Mouse (Mus musculus): ENCODE results near the gene Abca1. TPM values are rescaled to one million over a fixed set of nuclear protein-coding genes. Genes with fewer than 3 reads are reported as not detected.

The Abca1 gene
- polyA plus RNA-seq, 1 experiment, result 9.3 TPM

GRCm38 (mm10) chr4:53009183-53009582 is 150.5 kb downstream of the Abca1 start:
- Histone ChIP-seq H3K4me1 (ENCODE audit: control insufficient read depth, insufficient read depth, low read length) (no peaks in the 10 kb centered on the region), H3K27ac (ENCODE audit: insufficient read depth, low read depth, low read length) (no peak overlapping the region), H3K36me3 (ENCODE audit: control insufficient read depth, insufficient read depth, low read length) (no peaks in the 10 kb centered on the region), H3K27me3 (replicated peaks; ENCODE audit: control insufficient read depth, insufficient read depth, low read length) (no peaks in the 10 kb centered on the region), H3K4me3 (ENCODE audit: insufficient read depth, low read depth, low read length) (no peak overlapping the region)
- no peak for TF ChIP-seq POLR2A (IDR thresholded peaks at IDR 0.05; ENCODE audit: low read depth, low read length)
- no peak for TF ChIP-seq CTCF (conservative IDR thresholded peaks at IDR 0.05; ENCODE audit: insufficient read depth, insufficient read length, low read depth, low read length)
- 63% methylated on average over 4 of the region's 4 CpGs for WGBS
- no peak for DNase-seq

DNA sequence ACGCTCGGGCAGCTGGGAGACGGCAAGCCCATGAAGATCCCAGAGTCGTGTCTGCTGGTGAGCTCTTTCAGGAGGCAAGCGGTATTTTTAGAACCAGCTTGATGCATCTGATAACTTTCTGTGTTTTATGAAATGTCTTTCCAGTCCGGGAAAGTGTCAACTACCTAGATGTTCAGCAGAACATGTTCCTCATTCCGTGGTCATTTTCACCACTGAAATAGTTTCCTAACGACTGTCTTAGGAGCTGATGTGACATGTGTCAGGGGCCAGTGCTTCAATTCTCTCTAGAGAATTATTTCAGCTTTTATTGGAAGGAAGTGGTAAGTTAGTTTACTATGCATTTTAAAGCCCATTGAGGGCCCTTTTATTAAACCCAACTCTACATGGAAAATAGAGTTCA is 159.5 kb downstream of the Abca1 start:
- H3K4me3 ChIP-seq (ENCODE audit: insufficient read depth, low read depth, low read length), result no peak overlapping the region
- H3K27me3 ChIP-seq (replicated peaks; ENCODE audit: control insufficient read depth, insufficient read depth, low read length), result no peaks in the 10 kb centered on the region
- DNase-seq, result no peak
- H3K27ac ChIP-seq (ENCODE audit: insufficient read depth, low read depth, low read length), result no peak overlapping the region
- TF ChIP-seq CTCF (conservative IDR thresholded peaks at IDR 0.05; ENCODE audit: insufficient read depth, insufficient read length, low read depth, low read length), result no peak
- TF ChIP-seq POLR2A (IDR thresholded peaks at IDR 0.05; ENCODE audit: low read depth, low read length), result no peak
- H3K4me1 ChIP-seq (ENCODE audit: control insufficient read depth, insufficient read depth, low read length), result no peaks in the 10 kb centered on the region
- H3K36me3 ChIP-seq (ENCODE audit: control insufficient read depth, insufficient read depth, low read length), result no peaks in the 10 kb centered on the region
- 75% methylated on average over 8 of the region's 8 CpGs for WGBS

DNA sequence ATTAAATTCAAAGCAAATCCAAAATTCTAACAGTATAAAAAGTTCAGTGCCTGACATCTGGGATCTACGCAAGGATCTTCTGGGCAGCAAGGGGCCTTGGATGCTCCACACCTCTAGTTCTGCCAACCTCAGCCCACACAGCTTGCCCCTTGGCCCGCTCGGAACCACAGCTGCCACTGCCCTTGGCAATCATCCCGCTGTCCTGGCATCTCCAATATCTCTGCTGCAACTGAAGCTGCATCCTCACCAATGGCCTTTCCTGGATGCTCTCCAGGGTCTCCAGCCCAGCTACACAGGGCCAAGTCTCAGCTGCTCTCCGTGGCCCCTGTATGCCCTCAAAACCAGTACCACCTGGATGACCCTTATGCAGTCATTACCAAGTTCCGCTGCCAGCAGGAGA is 160.2 kb downstream of the Abca1 start:
- WGBS, result 92% methylated on average over 6 of the region's 6 CpGs

DNA sequence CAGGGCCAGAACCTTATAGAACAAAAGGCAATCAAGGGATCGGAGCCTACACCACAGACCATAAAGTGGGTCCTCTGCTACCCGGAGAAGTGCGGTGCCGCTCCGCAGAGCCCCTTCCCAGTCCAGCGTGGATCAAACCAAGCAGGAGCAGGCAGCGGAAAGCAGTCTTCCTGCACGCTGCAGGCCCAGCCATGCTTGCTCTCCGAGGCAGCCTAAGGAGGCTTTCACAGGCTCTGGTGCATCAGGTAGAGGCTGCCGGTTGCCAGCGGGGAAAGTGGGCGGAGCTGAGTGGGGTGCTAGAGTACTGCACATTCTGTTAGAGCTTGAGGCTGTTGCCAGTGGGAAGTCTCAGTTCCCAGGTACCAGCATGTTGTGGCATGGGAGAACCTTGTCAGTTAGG is 170.4 kb downstream of the Abca1 start, which contains the start of gene Nipsnap3a:
Gene Nipsnap3a (plus strand): TSS at position 25 of the 400 bp plus-strand sequence.
- TF ChIP-seq CTCF (conservative IDR thresholded peaks at IDR 0.05; ENCODE audit: insufficient read depth, insufficient read length, low read depth, low read length) (no peak), POLR2A (IDR thresholded peaks at IDR 0.05; ENCODE audit: low read depth, low read length) (no peak)
- 19% methylated on average over 12 of the region's 12 CpGs for WGBS
- Histone ChIP-seq H3K36me3 (ENCODE audit: control insufficient read depth, insufficient read depth, low read length) (no peaks in the 10 kb centered on the region), H3K27ac (ENCODE audit: insufficient read depth, low read depth, low read length) (no peak within 1 kb of the TSS), H3K27me3 (replicated peaks; ENCODE audit: control insufficient read depth, insufficient read depth, low read length) (no peaks in the 10 kb centered on the region), H3K4me1 (ENCODE audit: control insufficient read depth, insufficient read depth, low read length) (no peaks in the 10 kb centered on the region), H3K4me3 (ENCODE audit: insufficient read depth, low read depth, low read length) (no peak within 1 kb of the TSS)
- DNase-seq, result peak; percentile 1

More for the DNA sequence above, 160.2 kb downstream of the Abca1 start:
- DNase-seq, result no peak
- no peaks in the 10 kb centered on the region for H3K27me3 ChIP-seq (replicated peaks; ENCODE audit: control insufficient read depth, insufficient read depth, low read length)
- TF ChIP-seq POLR2A (IDR thresholded peaks at IDR 0.05; ENCODE audit: low read depth, low read length) (no peak), CTCF (conservative IDR thresholded peaks at IDR 0.05; ENCODE audit: insufficient read depth, insufficient read length, low read depth, low read length) (no peak)
- no peak overlapping the region for H3K4me3 ChIP-seq (ENCODE audit: insufficient read depth, low read depth, low read length)
- H3K36me3 ChIP-seq (ENCODE audit: control insufficient read depth, insufficient read depth, low read length), result no peaks in the 10 kb centered on the region
- H3K27ac ChIP-seq (ENCODE audit: insufficient read depth, low read depth, low read length), result no peak overlapping the region
- no peaks in the 10 kb centered on the region for H3K4me1 ChIP-seq (ENCODE audit: control insufficient read depth, insufficient read depth, low read length)

- 85% methylated on average over 2 of the region's 2 CpGs for WGBS
- no peak for DNase-seq
- H3K27ac ChIP-seq (ENCODE audit: insufficient read depth, low read depth, low read length), result no peak overlapping the region
- no peak for TF ChIP-seq CTCF (conservative IDR thresholded peaks at IDR 0.05; ENCODE audit: insufficient read depth, insufficient read length, low read depth, low read length)
- no peak for TF ChIP-seq POLR2A (IDR thresholded peaks at IDR 0.05; ENCODE audit: low read depth, low read length)
- H3K4me1 ChIP-seq (ENCODE audit: control insufficient read depth, insufficient read depth, low read length), result no peaks in the 10 kb centered on the region
- no peaks in the 10 kb centered on the region for H3K27me3 ChIP-seq (replicated peaks; ENCODE audit: control insufficient read depth, insufficient read depth, low read length)
- no peak overlapping the region for H3K4me3 ChIP-seq (ENCODE audit: insufficient read depth, low read depth, low read length)
- H3K36me3 ChIP-seq (ENCODE audit: control insufficient read depth, insufficient read depth, low read length), result no peaks in the 10 kb centered on the region
Observed at GRCm38 (mm10) chr4:52986266-52986665, 173.4 kb downstream of the Abca1 start.

- H3K27ac ChIP-seq (ENCODE audit: insufficient read depth, low read depth, low read length), result no peak overlapping the region
- WGBS, result 53% methylated on average over 2 of the region's 2 CpGs
- H3K27me3 ChIP-seq (replicated peaks; ENCODE audit: control insufficient read depth, insufficient read depth, low read length), result no peaks in the 10 kb centered on the region
- peak; percentile 18 for DNase-seq
- H3K36me3 ChIP-seq (ENCODE audit: control insufficient read depth, insufficient read depth, low read length), result no peaks in the 10 kb centered on the region
- H3K4me1 ChIP-seq (ENCODE audit: control insufficient read depth, insufficient read depth, low read length), result no peaks in the 10 kb centered on the region
- TF ChIP-seq CTCF (conservative IDR thresholded peaks at IDR 0.05; ENCODE audit: insufficient read depth, insufficient read length, low read depth, low read length), result peak; percentile 25; the same call in 1 of the 2 replicates
- TF ChIP-seq POLR2A (IDR thresholded peaks at IDR 0.05; ENCODE audit: low read depth, low read length), result no peak
- no peak overlapping the region for H3K4me3 ChIP-seq (ENCODE audit: insufficient read depth, low read depth, low read length)
Observed at GRCm38 (mm10) chr4:52985216-52985615, 174.5 kb downstream of the Abca1 start.

Other genes with a start within 250 kb of the Abca1 start
- not detected in 2 replicates for gene Olfr272, start 240.7 kb downstream of the Abca1 start, polyA plus RNA-seq (2012; rRNA removed)
- not detected in 2 replicates for gene Olfr270, start 195.3 kb downstream of the Abca1 start, polyA plus RNA-seq (2012; rRNA removed)
- not detected in 2 replicates for gene Nipsnap3a, start 170.6 kb downstream of the Abca1 start, polyA plus RNA-seq (2012; rRNA removed)
- 24.4 and 24.9 TPM in 2 replicates for gene Nipsnap3b, start 148.0 kb downstream of the Abca1 start, polyA plus RNA-seq (2012; rRNA removed)